Mouse (Mus musculus) heart, postnatal 36 days (tissue): ENCODE data around the gene Lig4. TPM values are rescaled to one million over a fixed set of nuclear protein-coding genes. Genes with fewer than 3 reads are reported as not detected.

Experiments used
- DNase-seq, 2 experiments: peaks; one replicate each; pipeline ENCODE4 v3.0.0; 2021 to 2022
- intact Hi-C: fragments of 180-260 bp; cut with DNase I; formaldehyde crosslinking; loops from one replicate; pipeline ENCODE4 v1.15.1; 2025
- total RNA-seq, 2 experiments: library from RNA; stranded (reverse); gene quantifications; 2 replicates each; pipeline ENCODE4 v1.2.3; 2021

Lig4 gene
- total RNA-seq: 1 to 10 TPM; 4.7 to 5.3 TPM

DNA sequence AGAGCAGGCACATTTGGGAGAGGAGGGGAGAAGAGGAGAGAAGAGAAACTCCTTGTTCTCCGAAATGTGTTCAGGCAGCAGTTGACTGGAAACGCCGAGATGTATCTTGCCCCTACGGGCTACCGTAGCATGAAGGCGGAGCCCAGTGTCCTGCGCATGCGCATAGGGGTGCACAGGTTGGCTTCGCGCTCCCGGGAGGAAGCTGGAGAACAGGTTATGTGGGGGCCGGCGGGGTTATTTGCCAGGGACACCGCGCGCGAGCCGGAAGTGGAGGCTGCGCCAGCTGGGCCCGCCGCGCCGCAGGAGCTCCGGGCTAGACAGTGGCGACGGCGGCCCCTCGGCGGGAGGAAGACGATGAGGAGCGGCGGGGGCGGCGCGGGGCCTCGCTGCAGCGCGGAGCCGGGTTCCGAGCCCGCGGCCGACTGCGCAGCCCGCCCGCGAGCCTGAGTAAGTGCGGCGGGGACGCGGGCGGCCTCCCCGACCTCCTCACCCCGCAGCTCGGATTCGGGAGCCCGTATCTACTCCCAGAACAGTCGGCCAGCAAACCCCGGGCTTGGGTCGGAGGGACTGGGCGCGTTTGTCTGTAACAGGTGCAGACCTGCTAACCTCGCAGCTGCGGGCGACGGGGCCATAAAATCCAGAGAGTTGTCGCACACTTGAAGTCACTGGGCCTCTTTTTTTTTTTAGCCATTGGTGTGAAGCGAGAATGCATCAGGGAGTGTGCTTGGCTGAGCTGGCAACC is at the start of gene Lig4, which contains the start of gene Abhd13:
TSS of gene Lig4 (minus strand) at position 114 of the 742 bp plus-strand sequence.
TSS of gene Abhd13 (plus strand) at position 135 of the 742 bp plus-strand sequence.
- intact Hi-C loops: loop anchor here (2.0 to 5.0 kb wide), 4 partner anchors 65 to 425 kb away; no protein-coding TSS in a partner anchor
- peak; percentile 99 for DNase-seq

DNA sequence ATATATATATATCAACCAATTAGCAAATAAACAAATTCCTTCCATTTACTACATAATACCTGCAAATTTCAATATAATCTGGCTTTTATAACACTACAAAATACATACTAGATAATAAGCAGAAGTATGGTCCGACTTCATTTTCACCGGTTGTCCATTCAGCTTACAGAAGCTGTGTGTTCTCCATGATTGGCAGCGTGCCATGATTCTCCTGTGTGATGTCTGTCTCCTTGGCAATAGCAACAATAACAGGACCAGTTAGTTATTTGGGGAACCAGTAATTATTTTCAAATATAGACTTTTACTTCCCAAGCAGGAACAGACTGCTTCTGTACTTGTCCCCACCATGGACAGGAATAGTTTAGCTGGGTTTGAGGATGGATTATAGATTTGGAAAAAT is 39.7 kb upstream of the Lig4 start:
- DNase-seq: peak; percentile 26 to 43
- intact Hi-C loops: no loop called here

DNA sequence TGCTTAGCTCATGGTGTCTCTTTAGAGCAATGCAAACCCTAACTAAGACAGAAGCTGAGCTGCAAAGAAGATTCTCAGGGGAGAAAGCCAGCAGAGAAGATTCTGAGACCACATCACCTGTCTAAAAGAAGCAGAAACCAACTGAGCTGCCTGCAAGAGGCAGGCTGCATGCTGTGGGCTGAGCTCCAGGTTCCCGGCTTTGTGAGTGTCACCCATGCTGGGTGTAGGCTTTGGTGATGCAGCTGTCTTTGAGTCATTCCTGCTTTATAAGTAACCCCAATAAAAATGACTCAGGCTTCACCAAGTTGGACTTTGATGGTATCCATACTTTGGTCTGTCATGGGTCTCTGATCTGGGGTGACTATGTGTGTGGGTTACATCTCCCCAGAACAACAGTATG is 38.8 kb upstream of the Lig4 start:
- no peak for DNase-seq
- intact Hi-C loops: no loop called here

DNA sequence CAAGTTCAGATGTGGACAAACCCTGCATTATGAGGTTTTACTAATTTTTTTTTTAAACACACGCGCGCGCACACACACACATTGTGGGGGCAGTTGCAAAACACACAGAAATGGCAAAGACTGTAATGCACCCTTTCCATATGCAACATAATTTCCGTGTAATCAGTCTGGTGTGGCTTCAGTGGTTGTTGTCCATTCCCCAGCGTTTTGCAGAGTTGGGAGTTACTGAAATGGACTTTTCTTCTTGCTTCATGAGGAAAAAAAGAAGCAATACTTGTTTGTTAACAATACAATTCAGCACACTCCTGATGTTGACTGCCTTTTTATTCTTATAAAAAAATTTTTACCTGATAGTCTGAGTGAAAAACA is 30.2 kb upstream of the Lig4 start:
- no peak for DNase-seq
- intact Hi-C loops: no loop called here

DNA sequence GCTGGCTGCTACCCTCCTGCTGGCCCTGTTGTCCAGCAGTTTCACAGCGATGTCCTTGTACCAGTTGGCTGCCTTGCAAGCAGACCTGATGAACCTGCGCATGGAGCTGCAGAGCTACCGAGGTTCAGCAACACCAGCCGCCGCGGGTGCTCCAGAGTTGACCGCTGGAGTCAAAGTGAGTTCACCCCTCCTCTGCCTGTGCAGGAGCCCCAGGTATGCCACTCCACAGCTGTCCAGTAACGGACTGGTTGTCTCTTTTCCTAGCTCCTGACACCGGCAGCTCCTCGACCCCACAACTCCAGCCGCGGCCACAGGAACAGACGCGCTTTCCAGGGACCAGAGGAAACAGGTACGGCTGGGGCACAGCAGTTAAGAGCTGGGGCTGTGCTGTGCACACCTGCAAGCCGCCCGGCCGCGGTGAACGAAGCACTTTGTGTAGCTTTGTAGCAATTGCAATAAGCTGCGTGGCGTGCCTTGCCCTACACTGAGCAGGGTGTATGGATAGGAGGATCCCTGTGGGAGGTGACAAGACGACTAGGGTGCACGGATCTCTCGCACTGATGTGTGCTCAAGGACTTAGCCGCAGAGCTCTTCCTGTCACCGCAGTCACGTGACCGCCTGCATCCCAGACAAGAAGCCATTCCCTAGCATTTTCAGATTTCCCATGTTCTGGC is 29.6 kb upstream of the Lig4 start:
- intact Hi-C loops: no loop called here
- peak; percentile 6 to 24 for DNase-seq

DNA sequence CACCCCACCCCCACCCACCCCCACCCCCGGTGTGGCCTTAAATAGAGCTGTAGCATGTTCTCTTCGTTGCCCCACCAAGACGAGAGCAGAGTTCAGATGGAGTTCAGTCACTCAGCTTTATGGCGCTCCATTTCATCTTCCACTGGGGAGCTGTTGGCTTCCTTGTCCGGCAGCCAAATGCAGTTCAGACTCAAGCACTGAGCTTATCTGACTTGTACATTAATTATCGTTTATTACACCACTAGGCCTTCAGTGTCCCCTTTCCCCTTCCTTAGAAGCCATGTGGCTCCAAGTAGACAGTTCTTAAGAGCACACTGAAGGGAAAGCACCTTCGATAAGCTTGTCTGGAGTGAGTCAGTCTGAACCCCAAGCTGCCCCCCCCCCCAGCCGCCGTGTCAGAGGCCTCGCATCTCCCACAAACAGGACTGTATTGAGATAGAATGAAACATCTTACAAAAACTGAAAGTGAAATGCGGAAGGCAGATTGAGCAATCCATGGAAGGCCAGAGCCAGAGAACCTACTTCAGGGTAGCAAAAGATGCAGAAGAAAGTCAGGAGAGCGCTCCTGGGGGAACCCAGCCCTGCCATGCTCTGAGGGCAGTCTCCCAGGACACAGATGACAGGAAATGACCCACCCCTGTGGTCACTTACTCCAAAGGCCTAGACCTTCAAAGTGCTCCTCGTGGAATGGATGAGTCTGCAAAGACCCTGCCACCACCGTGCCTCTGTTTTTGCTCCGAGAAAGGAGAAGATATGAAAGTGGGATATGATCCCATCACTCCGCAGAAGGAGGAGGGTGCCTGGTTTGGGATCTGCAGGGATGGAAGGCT is 28.9 kb upstream of the Lig4 start, which contains the start of gene Tnfsf13b:
TSS of gene Tnfsf13b (plus strand) at position 312 of the 830 bp plus-strand sequence.
- intact Hi-C loops: no loop called here
- DNase-seq: peak; percentile 18 to 22

DNA sequence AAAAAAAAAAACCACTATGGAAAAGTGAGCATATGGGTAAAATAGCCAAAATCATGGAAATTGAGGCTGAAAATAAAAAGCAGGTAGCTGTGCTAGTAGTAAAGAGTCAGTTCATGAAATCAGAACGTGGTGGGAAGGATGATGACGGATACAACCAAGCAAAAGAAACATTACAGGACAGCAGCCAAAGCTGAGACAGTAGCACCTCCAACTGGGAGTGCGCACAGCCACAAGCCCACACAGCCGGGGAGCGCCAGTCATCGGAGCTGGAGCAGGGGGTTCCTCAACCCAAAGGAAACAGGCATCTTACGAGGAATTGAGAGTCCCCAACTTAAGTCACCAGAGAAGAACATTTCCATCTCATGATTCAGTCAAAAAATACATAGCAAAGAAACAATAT is 26.6 kb upstream of the Lig4 start:
- intact Hi-C loops: no loop called here
- no peak for DNase-seq

DNA sequence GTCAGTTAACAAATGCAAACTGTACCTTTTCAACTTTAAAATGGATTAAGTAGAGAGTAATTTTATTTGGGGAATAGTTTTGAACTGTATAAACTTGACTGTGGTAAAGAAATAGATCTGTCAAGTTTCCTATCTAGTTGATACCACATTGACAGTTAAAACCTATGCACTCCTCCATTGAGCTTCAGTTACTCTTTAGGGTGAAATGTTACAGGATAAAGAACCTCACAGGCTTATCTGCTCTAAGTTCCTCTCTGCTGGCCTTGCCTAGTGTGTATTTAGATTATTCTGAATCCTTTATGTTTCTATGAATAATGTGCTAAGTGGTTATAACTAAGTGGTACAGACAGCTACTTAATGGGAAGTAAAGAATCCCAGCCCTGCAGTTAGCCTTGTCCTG is 2.7 kb upstream of the Lig4 start:
- no peak for DNase-seq
- intact Hi-C loops: no loop called here

DNA sequence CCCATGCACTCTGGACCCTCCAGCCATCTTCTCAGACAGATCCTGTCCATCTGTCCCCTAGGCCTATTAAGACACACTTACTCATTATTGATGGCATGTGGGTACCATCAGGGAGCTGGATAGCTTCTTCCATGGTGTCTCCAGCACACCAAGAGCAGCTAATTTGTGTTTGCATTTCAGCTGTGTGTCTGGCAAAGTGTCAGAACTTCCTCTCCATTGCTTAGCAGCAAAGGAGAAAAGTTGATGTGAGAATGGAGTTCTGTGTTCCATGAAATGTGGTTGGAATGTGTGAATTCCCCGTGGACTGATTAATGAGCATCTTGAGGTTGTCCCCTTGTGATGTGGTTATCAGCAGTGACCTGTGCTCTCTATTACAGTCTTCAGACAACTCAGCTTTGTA is 2.3 kb upstream of the Lig4 start:
- no peak for DNase-seq
- intact Hi-C loops: loop anchor here (5.0 kb wide), 2 partner anchors 63 to 253 kb away; no protein-coding TSS in a partner anchor

DNA sequence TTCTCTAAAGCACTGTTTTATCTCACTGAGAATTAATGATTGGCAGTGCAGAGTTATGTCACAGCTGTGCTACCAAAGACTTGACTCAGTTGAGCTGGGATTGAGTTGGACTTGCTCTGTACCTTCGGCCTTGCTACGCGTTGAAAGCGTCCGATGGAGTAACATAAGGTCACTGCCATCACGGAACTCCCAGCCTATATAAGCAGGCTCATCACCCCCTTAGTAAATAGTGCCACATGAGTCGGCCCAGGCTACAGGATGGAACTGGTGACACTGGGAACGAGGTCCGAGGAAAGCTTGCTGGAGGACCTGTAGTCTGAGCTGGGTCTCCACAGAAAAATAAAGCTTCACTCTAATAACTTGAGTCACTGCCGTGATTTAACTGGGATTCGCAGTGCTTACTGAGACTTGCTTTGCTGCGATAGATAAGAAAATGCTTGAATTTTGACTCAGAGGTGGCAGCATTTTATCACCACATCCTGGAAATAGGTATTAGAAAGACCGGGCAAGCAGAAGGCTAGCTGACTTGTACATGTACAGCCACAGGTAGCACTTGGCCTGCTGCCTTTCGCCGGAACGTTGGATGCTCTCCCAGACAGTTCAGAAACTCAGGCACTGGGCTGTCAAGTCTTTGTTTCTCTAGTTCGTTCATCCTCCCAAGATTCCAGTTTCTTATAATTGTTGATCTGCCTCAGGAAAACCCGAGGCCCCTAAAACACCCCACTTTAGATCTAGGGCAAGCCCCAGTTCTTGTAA is 1.2 kb upstream of the Lig4 start:
- DNase-seq: peak; percentile 4 to 14
- intact Hi-C loops: loop anchor here (5.0 kb wide), 2 partner anchors 64 to 254 kb away; no protein-coding TSS in a partner anchor

DNA sequence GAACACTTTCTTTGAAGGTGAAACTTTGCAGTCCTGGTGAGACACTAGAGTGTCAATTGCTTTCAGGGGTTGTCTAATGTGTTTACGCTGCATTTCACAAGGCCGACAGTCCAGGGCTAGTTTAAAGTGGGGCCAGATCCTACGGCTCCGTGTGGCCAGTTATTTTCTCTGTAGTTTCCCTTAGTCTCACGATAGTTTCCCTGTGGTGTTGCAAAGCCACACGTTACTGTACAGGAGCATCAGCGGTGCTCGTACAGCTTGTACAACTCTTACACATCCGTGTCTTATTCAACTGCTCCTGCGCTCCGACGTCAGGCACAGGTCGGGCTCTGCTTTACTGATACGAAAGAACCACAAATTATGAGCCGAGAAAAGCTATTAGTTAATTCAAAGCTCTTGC is 470 bp downstream of the Lig4 start:
- intact Hi-C loops: loop anchor here (2.0 to 5.0 kb wide), 4 partner anchors 65 to 426 kb away; no protein-coding TSS in a partner anchor
- peak in 1 of 2 experiments; percentile 12 for DNase-seq

DNA sequence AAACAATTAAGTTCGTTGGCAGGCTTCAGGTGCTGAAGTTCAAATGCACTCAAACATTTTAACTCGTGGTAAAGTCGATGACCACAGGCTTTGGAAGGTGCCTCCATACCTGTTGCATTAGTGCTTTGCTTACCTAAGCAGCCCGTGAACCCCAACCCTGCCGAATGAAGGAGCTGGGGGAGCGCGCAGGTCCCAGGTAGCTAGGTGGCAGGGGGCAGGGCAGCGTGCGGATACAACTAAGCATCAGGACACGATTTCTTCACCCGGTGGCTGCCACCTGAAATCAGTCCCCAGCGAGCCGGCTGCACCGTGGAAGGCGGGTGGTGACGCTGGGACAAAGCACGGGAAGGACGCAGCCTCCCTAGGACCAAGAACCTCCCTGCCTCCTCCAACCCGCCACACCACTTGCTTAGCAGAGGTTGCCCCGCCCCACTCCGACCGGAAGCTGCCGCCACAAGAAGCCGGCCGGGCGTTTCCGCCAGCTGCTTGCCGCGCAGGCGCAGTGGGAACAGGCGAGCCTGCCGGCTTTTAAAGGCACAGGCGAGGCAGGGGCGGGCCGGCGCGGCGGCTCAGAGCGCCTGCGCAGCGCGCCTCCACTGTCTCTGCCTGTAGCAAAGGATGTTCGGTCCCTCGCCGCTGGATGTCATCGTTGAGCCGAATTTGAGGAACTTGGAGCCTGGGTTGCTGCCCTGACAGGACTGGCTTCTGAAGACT is 1.4 kb downstream of the Lig4 start:
- DNase-seq: peak; percentile 98
- intact Hi-C loops: loop anchor here (2.0 to 5.0 kb wide), 4 partner anchors 66 to 427 kb away; no protein-coding TSS in a partner anchor

DNA sequence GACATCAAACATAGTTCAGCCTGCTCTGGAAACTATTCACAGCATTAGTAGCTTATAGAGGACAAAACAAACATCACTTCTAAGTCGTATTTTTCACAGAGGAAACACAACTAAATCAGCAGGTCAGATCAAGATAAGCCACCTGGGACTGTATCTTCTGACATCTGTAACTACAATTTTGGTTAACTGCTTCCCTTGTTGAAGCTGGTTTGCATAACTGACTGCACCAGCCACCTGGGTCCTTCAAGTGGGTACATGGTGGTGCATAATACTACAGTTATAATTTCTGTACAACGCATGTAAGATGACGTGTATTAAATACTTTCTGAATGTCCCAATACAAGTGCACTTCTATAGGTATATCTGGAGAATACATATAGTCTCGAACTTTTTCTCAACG is 2.2 kb downstream of the Lig4 start:
- intact Hi-C loops: loop anchor here (5.0 kb wide), 2 partner anchors 67 to 257 kb away; no protein-coding TSS in a partner anchor
- DNase-seq: no peak

DNA sequence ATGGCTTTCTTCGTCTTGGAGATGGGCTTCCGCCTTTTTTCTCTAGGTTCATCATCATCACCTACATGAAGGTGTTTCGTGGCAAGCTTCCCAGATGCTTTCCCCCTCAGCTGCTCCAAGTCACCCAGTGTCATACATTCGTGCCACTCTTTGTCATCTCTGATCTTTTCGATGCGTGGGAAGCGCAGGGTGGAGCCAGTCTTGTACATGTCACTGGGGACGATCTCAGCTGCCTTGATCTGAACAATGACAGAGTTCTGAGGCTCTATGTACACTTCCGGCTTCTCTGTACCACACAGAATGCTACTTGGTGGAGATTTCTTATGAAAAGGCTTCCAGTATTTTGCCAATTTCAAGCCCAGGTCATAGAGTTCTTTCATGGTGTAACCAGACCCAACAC is 5.6 kb downstream of the Lig4 start:
- intact Hi-C loops: no loop called here

DNA sequence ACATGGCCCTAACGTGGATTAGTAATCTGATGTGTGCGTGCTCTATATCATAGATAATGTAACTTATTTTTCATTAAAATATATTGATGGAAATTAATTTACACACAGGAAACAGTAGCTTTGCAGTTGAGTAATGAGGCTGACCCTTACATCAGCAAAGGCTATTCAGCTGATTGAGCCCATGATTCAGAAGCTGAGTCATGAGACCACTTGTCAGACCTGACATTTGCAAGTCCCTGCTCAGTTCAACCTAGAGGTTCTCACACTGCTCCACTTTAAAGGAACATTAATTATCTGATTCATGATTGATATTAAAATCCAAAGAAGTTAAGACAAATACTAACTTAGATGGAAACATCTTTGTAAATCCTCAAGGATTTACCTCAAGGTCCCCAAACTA is 17.6 kb downstream of the Lig4 start:
- intact Hi-C loops: no loop called here

More for the DNA sequence above, 5.6 kb downstream of the Lig4 start:
- no peak for DNase-seq

DNA sequence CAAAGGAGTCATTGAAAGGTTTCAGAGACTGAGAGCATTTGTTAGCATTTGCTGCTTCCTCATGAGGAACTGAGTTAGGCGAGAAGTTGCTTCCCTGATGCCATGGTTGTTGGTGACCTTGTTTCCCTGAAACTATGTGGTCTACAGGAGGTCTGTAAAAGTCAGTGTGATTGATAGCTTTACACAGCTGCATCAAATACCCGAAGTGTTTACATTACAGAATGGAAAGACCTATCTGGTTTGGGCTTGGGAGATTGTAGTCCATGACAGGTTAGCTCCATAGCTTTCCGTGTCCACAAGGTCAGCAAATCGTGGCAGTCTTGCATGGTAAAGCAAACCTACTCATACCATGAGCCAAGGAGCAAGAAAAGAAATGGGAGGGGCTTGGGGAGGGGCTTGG is 19.1 kb downstream of the Lig4 start:
- intact Hi-C loops: no loop called here
- no peak for DNase-seq

More for the DNA sequence above, 17.6 kb downstream of the Lig4 start:
- DNase-seq: no peak

DNA sequence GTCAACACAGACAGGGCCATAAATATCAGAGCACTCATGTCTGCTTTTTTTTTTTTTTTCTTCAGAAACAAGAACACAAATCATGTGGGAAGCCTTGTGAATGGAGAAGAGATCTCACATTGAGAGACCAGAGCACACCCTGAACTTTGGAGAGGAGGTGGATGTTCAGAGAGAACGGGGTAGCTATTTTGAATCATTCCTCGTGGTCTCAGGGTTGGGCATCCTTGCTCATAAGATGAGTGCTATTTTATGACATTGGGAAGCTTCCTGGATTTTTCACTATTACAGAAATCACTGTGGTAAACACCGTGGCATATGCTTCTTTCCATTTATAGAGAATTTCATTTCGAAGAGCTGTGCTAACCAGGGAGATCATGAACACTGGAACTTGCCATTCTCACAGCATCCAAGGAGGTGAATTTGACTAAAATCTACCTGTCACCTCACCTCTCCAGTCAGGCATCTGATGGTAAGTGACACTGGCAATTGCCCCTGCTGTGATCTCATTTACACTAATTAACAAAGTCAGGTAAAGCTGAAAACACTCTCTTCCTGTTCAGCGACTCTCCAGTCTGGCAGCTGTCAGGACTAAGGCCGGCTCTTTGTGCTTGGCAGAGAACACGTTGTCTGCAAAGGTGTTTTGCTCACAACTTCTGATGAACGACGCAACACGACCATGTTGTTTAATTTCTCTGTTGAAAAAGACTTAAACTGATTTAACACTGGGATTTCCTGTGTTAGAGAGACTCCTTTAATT is 28.2 kb downstream of the Lig4 start:
- intact Hi-C loops: no loop called here
- no peak for DNase-seq

DNA sequence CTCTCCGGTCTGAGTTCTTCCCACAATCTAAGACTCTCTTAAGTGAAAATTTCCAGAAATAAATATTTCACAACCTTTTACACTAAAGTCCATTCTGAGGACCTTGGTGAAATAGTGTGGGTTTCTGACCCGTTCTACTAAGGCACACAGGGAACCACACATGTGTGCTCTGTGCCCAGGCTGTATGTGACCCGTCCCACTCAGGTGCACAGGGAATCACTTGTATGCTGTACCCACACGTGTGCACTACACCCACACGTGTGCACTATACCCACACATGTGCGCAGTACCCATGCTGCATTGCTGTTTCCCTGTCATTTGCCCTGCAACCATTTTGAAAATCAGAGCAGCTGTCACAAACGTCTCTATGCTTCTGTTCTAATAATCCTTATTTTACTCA is 41.9 kb downstream of the Lig4 start:
- intact Hi-C loops: loop anchor here (5.0 kb wide), 1 partner anchor 588 kb away; no protein-coding TSS in a partner anchor
- DNase-seq: no peak
